Mouse (Mus musculus): Measurements from ENCODE around the gene Tasp1.
A peak's percentile ranks its signal among the peaks of the same experiment; 100 is the strongest.
"Not testable (repeated sequence)": the region's sequence is repeated elsewhere in the genome, so short reads cannot be mapped to it uniquely, and the experiment has no call there.

Tasp1 gene

DNA sequence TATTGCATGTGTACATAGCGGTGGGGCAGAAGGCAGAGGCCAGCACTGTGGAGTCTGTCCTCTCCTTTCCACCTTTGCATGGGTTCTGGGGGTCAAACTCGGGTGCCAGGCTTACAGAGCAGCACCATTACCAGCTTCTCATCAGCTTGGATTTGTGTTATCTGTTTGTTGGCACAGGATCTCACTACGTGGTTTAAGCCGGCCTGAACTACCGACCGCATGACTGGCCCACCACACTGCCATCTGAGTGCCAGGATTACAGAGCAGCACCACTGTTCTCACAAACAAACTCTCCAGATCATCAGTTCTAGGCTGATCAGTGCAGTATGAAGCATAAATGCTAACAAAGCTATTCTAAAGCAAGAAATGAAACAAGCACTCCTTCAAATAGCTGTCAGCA is 8.5 kb downstream of the Tasp1 start:
- DNase-seq (ENCODE audit: low spot score in 2 of 2): no peak

DNA sequence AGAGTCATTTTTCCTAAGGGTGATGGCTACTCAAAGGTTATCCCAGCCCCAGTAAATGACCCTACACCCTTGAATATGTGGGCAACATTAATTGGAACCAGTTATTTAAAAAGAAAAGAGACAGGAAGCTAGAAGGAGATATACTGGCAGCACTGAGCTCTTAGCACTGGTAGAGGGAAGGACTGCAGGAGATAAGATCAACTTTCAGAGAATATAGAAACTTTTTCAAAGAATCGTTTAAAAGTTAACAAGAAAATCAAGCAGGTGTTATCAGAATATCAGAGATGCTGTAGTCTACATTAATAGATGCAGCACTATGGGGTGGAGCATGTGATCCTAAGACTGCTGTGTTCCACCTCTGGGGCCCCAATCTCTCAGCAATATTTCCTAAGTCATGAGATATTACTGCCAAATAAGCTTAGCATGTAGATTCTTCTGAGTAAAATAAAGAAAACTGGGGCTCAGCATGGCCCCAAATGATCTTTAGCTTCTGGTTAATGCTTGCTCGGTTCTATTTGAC is 14.9 kb downstream of the Tasp1 start:
- DNase-seq (ENCODE audit: low spot score in 2 of 2): no peak

DNA sequence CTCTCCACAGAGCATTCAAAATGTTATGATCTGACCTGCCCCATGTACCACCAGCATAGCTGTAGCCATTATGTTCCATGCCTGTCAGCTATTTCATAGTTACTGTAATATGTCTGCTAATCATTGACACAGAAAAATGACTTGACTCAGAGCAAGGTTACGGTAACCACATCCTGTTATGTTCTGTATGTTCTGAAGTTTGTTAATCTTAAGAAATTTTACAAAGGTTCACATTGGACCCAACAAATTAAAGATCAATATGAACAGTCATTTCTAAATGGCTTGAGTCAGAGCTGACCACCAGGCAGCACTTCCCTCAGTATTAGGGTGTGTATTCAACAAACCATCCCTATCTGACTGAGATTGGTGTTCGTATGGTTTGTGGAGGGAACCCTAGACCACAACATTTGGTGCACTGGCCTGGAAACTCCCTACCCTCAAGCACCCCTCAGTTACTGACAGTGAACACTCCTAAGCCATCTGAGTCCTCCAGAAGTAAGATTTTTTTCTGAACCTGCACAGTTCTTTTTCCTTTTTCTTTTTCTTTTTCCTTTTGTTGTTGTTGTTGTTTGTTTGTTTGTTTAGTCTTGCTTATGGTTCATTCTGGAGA is 24.0 kb downstream of the Tasp1 start:
- DNase-seq (ENCODE audit: low spot score in 2 of 2): peak in 1 of 2 experiments; percentile 5

DNA sequence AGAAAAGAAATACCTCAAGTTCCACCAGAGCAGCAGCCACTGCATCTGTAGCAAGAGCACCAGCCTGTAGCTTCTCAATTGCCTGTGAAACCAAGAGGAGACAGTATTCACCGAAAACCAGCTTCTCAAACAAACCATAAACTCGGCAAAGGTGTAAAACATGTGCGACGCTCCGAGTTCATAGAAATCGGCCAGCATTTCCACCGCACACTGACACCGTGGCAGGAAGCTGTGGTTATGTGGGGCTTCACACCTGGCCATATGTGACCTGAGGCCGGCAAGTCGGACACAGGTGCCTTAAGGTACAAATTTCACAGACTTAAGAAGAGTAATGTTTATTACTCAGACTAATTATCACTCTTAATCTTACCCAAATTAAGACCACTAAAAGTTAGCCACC is 24.5 kb downstream of the Tasp1 start:
- no peak for DNase-seq (ENCODE audit: low spot score in 2 of 2)

DNA sequence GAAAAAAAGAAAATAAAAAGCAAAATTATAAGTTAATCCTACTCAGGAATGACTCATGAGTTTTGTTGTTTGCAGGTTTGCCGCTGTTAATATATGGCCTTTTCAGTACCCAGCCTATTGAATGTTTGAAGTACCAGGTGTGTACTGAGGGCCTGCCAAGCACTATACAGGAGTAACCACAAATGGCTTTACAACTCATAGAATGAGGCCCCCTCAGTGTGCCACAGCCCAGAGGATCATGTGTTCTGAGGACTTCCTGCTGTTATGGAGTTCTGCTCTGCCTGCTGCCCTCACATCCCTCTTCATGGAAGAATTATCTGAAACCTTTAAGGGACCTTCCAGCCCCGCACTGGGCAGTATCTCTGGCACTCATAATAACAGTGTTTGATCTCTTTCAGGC is 29.1 kb downstream of the Tasp1 start:
- DNase-seq (ENCODE audit: low spot score in 2 of 2): peak in 1 of 2 experiments; percentile 43

DNA sequence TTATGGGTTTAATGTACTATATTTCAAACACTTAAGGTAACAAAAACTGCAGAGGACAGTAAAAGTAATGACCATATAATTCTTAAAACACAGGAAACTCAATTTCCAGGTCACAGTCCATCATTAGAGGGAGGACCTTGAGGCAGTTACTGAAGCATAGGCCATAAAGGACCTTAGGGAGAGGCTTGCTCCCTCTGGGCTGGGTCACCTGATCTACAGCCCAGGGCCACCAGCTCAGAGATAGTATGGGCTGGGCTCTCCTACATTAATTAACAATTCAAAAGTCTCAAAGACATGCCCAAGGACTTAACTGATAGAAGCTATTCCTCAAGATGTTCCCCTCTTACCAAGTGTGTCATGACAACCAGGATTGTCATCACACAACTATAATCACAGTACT is 29.8 kb downstream of the Tasp1 start:
- DNase-seq (ENCODE audit: low spot score in 2 of 2): no peak

DNA sequence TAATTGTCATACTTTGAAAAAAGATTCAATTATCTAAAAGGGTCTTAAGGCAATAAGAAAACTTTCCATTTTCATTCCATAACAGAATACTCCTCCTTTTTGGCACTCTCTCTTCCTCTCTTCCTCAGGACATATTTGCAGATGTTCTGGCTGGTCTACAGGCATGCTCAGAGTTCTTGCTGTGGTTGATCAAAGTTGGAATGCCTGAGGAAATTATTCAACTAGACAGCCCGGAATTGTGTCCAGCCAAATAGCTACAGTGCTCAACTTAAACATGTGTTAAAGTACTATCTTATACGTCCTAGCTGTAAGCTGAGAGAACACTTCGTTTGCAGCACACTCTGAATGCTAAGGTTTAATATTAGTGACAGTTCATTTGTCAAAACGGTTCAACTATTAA is 41.7 kb downstream of the Tasp1 start:
- DNase-seq (ENCODE audit: low spot score in 2 of 2): no peak

DNA sequence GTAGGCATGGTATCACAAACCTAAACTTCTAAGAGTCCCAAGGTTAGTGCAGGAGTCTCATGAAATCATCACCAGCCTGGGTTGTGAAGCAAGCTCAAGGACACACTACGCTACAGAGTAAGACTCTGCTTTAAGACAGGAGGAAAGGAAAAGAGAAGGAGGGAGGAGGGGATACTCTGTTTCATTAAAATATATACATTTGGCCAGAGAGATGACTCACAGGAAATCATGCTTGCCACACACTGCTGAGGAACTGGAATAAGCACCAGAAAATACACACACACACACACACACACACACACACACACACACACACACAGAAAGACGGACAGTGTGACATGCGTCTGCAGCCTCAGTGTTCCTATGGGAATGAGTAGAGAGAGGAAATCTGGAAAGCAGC is 59.2 kb downstream of the Tasp1 start:
- DNase-seq (ENCODE audit: low spot score in 2 of 2): no peak

DNA sequence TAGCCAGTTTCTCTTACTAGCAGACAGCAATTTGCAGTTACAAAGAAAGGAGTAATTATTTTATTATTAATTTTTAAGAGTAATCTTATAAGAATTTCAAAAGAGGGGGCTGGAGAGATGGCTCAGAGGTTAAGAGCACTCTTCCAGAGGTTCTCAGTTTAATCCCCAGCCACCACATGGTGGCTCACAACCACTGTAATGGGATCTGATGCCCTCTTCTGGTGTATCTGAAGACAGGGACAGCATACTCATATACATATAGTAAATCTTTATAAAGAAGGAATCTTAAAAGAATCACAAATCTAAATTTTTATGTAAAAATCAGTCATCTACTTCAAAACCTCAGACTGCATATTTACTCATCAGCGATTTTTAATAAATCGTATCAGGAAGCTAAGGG is 68.4 kb downstream of the Tasp1 start:
- no peak for DNase-seq (ENCODE audit: low spot score in 2 of 2)

DNA sequence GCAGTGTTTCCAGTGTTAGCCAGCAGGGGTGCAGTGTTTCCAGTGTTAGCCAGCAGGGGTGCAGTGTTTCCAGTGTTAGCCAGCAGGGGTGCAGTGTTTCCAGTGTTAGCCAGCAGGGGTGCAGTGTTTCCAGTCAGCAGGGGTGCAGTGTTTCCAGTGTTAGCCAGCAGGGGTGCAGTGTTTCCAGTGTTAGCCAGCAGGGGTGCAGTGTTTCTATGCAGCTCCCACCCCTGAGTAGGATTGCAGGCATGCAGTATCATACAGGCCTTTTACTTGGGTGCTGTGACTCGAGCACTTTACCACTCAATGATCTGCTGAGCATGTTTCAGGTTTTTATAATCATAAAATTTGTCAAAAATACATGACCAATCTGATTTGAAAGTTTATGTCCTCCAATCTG is 76.7 kb downstream of the Tasp1 start:
- DNase-seq (ENCODE audit: low spot score in 2 of 2): not testable (repeated sequence)

DNA sequence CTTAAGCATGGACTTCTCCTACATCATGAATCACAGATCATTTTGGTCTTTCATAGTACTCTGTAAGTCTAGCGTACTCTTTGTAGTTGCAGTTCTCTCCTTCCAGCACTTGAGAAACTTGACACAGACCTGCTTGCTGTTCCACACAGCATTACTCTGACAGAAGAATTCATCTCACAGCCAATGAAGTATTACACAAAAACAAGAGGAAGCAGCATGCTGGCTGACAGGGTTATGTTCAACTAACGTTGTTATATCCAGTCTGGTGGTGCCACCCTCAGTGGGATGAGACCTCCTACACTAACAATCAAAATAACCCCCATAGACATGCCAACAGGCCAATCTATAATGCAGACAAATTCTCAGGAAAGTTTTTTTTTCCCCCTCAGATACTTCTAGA is 99.2 kb downstream of the Tasp1 start:
- DNase-seq (ENCODE audit: low spot score in 2 of 2): no peak

DNA sequence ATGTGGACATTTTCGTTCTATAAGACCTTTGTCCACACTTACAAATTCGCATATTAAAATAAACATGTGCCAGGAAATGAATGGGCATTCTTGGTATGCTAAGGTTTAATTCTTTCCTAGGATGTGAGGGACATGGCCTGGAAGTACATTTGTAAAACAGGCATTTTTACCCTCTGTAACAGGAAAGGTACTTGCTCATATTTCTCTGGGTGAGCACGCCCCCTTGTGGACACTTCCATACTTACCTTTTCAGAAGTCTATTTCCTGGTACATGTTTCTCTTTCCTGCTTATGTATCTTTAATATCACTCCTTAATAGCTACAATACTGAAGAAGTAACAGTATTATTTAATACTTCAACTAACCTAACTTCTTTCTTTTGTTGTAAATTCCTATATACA is 100.3 kb downstream of the Tasp1 start:
- peak; percentile 26 to 75 for DNase-seq (ENCODE audit: low spot score in 2 of 2)

DNA sequence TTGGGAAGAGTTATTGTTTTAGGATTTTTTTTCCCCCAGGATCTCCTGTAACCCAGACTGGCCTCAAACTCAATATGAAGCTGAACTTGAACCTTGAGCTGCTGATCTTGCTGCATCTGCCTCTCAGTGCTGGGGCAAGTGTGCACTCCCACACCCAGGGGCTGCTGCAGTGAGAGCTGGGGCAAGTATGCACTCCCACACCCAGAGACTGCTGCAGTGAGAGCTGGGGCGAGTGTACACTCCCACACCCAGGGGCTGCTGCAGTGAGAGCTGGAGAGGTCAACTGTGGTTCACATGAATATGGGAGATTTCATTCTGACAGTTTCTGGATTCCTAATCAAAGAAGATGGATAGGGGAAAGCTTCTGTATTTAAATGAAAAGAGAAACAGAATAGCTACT is 117.8 kb downstream of the Tasp1 start:
- DNase-seq (ENCODE audit: low spot score in 2 of 2): no peak

DNA sequence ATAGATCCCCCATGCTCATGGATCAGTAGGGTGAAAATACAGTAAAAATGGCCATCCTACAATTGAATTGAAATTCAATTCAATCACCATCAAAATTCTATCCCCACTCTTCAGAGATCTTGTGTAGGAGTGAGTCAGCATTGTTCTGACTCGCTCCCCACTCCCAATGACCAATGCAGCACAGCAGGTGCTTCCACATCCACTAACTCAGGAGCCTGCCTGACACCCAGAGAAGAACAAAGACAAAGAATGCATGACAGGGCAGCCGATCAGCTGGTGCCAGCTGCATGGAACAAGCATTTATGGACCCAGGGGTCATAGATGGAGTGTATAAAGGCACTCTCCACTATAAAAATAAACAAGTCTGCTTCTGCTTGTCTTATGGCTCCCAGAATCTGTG is 129.0 kb downstream of the Tasp1 start:
- no peak for DNase-seq (ENCODE audit: low spot score in 2 of 2)

DNA sequence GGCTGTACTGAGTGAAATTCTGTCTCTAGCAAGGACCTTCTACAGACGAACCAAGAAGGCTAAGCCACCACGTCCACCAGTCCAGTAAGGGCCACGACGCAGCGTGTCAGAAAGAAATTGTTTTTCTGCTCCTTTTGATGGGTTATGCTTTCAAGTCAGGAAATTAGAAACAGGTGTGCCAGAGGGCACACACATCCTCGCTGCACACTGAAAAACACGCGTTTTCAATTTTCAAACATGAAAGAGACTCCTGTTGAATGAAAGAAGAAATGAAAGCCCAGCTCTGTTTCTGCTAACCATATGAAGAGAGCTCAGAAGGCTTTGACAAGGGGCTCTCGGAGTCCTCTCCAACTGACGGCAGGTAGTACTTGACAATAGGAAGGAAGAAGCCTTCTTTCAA is 132.0 kb downstream of the Tasp1 start:
- no peak for DNase-seq (ENCODE audit: low spot score in 2 of 2)

DNA sequence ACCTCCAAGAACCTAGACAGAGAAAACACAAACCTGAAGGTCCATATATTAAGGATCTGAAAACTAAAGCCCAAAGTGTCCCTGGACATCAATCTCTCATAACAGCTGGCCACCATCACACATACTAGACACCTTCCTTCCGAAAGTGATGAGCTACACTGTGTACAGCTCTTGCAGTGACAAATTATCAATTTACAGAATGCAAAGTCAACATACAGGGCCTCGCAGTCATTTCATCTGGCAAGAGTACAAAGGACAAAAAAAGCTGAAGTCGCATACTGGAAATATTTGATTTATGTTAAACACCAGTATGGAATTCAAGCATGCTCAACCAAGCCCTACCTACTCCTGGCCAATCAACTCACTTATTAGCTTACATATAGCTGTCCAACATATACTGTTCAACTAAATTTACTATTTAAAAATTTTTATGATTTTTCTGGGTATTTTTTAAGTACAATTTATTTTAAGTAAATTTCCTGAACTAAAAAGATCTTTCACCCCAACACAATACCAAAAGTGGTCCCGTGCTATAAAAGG is 132.5 kb downstream of the Tasp1 start:
- no peak for DNase-seq (ENCODE audit: low spot score in 2 of 2)

DNA sequence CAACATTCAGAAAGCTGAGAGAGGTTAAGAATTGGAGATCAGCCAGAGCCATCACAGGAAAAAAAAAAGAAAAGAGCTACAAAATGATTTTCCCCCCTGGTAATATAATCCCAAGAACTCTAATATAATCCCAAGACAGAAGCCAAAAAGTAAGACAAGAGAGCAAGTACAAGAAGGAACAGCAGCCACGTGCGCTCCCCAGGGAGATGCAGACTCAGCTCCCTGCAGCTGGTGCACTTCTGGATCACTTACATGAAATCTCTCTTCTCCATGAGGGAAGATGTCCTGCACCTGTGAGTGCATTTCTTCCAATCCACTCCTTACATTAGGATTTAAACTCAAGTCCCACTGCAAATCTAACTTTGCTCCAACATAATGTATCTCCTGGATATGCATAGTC is 134.4 kb downstream of the Tasp1 start:
- DNase-seq (ENCODE audit: low spot score in 2 of 2): no peak

DNA sequence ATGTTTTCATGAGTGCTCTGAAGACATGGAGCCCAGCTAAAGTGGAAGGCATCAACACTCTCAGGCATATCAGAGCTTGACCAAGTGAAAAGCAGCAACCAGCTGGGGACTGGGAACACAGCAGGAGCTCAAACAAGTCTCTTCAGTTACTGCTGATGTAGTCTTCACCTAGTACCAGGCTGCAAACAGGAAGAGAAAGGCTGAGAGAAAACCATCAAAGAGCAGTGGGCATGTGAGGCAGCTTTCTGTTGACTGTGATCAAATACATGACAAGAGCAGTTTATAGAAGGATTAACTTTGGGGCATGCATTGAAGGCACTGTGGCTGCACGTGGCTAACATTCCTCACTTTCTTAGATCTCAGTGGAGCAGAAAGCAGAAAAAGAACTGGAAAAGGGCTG is 141.7 kb downstream of the Tasp1 start:
- no peak for DNase-seq (ENCODE audit: low spot score in 2 of 2)

DNA sequence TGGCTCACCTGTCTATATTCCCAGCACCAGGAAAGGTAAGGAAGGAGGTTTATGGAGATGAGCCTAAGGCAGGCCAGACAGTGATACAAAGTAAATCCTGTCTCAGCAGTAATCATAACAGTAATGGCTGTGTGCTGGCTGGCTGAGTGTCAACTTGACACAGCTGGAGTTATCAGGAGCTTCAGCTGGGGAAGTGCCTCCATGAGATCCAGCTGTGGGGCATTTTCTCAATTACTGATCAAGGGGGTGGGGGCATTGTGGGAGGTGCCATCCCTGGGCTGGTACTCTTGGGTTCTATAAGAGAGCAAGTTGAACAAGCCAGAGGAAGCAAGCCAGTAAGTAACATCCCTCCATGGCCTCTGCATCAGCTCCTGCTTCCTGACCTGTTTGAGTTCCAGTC is 145.2 kb downstream of the Tasp1 start:
- DNase-seq (ENCODE audit: low spot score in 2 of 2): not testable (repeated sequence)

DNA sequence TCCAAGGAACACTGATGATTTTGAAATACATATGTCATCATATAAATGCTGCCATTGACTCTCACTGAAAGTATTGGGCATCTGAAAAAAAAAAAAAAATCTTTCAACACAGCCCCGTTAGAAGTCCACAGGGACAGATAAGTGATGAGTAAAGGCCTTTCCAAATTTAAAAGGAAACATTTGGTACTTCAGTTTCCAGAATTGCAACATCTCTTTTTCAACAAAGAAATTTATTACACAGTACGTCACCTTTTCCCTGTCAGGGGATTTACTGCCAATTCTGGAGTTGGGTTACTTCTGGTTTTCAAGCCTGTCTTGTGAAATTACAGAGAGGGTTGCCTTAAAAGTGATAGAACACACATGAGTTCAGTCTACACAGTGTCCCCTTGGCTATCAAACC is 146.8 kb downstream of the Tasp1 start:
- DNase-seq (ENCODE audit: low spot score in 2 of 2): no peak

DNA sequence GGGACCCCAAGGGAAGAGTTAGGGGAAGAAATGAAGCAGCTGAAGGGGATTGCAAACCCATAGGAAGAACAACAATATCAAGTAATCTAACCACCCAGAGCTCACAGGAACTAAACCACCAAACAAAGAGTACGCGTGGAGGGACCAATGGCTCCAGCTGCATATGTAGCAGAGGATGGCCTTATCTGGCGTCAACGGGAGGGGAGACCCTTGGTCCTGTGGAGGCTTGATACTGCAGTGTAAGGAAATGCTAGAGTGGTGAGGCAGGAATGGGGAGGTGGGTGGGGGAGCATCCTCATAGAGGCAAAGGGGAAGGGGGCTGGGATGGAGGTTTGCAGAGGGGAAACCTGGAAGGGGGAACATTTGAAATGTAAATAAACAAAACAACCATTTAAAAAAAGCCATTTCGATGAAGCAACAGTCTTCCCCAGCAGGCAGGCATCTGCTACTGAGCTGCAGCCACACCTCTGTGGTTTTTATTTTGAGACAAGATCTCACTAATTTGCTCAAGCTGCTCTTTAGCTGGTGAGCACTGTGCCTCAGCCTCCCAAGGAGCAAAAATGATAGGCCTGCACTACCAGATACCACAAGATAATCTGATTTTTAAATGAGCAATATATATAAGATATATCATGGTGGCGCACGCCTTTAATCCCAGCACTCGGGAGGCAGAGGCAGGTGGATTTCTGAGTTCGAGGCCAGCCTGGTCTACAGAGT is 160.0 kb downstream of the Tasp1 start:
- DNase-seq (ENCODE audit: low spot score in 2 of 2): no peak

DNA sequence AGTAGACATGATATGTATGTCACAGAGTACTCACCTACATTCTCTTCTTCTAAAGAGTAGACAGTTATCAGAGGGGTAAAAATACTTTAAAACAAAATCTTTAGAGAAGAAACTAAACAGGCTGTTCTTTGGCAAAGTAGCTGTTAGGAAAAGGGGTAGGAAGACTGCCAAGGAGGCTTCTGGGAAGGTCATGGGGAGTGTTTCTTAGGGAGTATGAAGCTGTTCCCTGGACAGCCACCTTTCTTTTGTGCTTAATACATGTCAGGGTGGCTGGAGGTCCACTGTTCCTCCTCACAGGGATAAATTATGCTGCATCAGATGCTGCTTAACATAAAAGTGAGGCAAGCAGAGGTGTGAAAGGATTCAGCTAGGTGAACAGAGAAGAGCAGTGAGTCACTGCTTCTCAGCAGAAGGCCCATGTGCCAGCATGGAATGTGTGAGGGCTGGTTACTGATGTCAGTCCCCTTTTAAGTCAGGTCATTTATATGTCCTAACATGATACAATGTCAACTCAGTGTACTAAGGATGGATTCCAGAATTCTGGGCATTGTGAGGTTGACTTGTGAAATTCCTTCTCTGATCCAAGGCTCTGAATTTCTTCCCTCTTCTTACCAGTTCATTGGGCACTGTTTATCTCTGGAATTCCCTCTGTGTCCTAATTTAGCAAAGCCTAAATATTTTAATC is 175.1 kb downstream of the Tasp1 start:
- no peak for DNase-seq (ENCODE audit: low spot score in 2 of 2)

DNA sequence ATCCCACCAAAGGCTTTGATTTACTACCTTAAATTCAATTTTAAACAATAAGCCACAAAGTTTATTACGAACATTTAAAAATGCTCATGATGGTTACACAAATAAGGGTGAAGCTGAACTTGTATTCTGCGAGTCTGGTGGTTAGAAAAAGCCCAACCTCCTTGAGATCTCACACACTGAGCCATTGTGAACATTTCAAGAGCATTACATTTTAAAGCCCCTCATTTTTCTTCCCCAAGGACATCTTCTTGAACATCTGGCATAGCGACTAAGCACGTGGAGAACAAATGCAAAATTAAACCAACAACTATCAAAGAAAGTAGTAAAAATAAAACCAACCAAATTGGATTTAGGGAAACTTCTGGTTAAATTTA is 182.4 kb downstream of the Tasp1 start:
- no peak for DNase-seq (ENCODE audit: low spot score in 2 of 2)
